Mouse (Mus musculus) gastrocnemius, postnatal 36 days (tissue): ENCODE measurements around the gene Akap13. TPM values are rescaled to one million over a fixed set of nuclear protein-coding genes. Genes with fewer than 3 reads are reported as not detected.

Source experiments
- DNase-seq, 2 experiments: peaks; one replicate each; pipeline ENCODE4 v3.0.0; 2022
- intact Hi-C: fragments of 180-260 bp; cut with DNase I; formaldehyde crosslinking; loops from one replicate; pipeline ENCODE4 v1.15.1; 2025
- total RNA-seq, 2 experiments: library from RNA; stranded (reverse); gene quantifications; 2 replicates each; pipeline ENCODE4 v1.2.3; 2021

Akap13 gene
- total RNA-seq, 2 experiments from 2014 or later = 47.3 to 70.7 TPM

DNA sequence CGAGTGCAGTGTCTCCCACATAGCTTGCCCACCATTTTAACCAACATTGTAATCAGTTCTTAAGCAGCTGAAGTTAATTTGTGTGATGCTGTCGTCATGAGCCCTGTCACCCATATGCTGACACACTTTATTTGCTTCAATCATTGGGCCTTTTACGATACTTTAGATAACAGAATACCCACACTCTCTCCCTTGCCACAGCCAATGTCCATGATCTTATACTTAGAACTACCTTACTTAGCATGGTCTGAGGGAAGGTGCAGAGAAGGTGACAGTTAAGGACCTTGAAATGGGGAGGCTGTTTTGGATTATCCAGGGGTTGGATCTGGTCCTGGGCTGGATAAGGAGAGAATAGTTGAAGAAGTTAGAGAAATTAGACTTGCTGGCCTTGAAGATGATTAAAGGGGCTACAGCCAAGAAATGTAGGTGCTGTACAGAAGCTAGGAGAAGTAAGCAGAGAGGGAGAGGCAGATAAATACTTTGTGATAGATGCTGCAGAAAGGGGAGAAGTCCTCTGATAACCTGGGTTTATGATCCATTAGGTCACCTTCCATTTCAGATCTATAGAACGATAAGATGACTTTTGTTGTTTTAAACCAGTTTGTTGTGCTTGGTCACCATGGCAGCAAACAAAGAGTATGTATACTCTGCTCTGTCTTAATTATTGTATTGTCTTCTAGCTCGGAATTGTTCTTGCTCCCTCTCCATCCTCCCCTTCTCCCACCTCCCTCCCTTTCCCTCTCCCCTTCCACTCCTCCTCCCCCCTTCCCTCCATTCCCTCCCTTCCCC is 53.9 kb downstream of the Akap13 start:
- no peak for DNase-seq
- intact Hi-C loops = no loop called here

DNA sequence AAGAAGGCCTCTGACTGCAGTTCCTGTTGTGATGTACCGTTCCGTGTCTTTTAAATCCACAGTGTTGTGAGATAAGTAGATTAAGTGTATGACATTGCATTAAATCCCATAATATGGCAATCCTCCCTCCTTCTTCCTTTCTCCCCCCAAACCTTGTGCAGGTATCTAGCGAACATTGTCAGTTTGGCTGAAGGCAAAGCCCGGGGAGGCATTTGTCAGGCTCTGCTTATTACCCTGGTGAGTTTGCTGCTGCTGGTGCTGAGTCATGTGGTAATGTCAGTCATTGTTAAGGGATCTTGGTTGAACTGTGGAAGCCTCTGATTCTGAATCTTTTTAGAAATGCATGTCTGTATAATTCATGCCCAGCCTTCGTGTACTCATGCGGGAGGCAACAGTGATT is 60.1 kb downstream of the Akap13 start:
- intact Hi-C loops = no loop called here

GRCm38 (mm10) chr7:75516716-75517619 is 61.6 kb downstream of the Akap13 start:
- intact Hi-C loops = no loop called here
- DNase-seq = no peak

More for the DNA sequence above, 60.1 kb downstream of the Akap13 start:
- DNase-seq = no peak

DNA sequence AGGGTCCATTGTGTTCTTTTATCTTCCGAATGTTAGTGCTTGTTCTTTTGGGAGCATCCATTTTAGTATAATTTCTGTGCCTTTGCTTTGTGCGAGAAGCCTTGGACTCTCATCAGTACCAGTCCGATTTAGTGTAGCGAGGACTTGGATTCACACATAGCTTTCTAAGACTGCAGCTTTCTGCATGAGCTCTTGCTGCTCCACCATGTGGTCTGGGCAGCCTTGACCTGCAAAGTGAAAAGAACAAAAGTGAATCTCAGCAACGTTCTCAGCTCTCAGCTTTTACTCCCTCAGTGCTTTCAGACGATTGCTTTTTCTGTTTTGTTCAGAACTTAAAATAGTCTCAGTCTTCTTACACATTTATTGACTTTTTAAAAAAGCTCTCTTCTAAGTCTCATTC is 65.2 kb downstream of the Akap13 start:
- intact Hi-C loops = no loop called here
- DNase-seq = no peak

DNA sequence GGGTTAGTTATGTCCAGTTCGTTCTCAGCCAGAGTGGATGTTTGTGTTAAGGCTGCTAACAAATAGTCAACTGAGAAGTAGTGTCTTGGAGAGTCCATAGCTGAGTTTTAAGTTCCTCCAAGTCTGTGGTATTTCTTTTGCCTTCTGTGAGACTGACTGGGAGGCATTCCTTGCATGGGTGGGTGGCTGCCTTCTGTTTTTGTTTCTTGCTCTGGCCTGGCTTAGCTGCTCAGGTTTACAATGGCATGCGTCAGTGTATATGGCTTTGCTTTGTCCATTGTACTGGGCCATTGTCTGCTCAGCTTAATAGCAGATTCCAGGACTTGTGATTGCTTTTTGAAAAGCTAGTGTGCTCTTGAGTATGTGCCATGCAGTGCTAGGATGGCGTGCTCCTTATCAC is 65.9 kb downstream of the Akap13 start:
- intact Hi-C loops = no loop called here

DNA sequence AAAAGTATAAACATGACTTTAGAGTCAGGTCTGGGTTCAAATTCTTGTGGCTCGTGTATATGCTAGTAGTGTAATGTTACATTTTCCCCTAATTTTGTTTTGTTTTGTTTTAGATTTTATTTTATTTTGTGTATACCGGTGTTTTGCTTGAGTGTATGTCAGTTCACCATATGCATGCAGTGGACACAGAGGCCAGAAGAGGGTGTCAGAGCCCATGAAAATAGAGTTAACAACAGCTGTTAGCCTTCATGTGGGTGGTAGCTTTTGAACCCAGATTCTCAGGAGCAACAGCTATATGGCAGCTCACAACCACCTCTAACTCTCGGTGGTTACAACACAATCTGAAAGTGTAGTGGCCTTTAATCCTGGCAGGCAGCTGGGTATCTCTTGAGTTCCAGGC is 66.9 kb downstream of the Akap13 start:
- intact Hi-C loops = no loop called here
- DNase-seq = no peak

More for the DNA sequence above, 65.9 kb downstream of the Akap13 start:
- DNase-seq = no peak

GRCm38 (mm10) chr7:75524789-75525569 is 69.6 kb downstream of the Akap13 start:
- intact Hi-C loops = no loop called here

GRCm38 (mm10) chr7:75525716-75526401 is 70.5 kb downstream of the Akap13 start:
- no peak for DNase-seq
- intact Hi-C loops = no loop called here

More at GRCm38 (mm10) chr7:75524789-75525569, 69.6 kb downstream of the Akap13 start:
- no peak for DNase-seq

- intact Hi-C loops = no loop called here
- no peak for DNase-seq
Observed at GRCm38 (mm10) chr7:75528751-75529150, 73.4 kb downstream of the Akap13 start.

- DNase-seq = no peak
- intact Hi-C loops = no loop called here
Observed at GRCm38 (mm10) chr7:75529857-75530437, 74.6 kb downstream of the Akap13 start.

- no peak for DNase-seq
- intact Hi-C loops = no loop called here
Observed at GRCm38 (mm10) chr7:75530642-75531041, 75.3 kb downstream of the Akap13 start.

- intact Hi-C loops = no loop called here
- DNase-seq = no peak
Observed at GRCm38 (mm10) chr7:75533079-75533478, 77.7 kb downstream of the Akap13 start.

- intact Hi-C loops = no loop called here
- no peak for DNase-seq
Observed at GRCm38 (mm10) chr7:75536298-75536697, 81.0 kb downstream of the Akap13 start.

DNA sequence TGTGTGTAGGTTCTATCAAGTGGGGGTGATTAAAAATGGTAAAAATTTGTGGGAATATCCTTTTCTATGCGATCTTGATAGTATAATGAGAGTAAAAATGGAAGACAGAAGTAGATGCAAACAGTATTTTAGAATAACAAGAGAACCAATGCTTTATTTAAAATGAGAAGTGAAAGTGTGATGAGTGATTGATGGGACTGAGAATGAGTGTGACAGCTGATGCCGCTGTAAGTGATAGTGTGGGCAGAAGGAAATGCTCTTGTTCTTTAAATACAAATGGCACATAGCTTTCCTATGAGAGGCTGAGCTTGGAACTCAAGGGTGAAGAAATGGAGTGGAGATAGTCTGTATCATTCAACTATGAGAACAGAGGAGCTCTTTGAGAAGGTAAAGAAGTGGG is 82.2 kb downstream of the Akap13 start:
- no peak for DNase-seq
- intact Hi-C loops = no loop called here

GRCm38 (mm10) chr7:75538513-75538912 is 83.2 kb downstream of the Akap13 start:
- no peak for DNase-seq
- intact Hi-C loops = no loop called here

DNA sequence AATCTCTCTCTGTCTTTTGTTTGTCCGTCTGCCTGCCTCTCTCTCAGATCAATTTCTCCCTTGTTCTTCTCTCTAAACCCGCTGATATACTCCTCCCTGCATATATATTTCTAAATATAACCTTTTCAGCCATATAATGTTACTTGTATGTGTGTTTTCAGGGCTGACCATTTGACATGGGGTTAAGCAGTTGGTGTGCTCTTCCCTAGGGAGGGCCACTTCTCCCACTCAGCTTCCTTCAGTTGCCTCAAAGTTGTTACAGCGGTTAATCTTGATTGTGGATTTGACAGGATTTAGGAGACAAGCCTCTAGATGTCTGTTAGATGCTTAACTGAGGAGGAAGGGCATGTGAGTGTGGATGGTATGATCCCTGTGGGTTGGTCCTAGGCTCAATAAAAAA is 83.8 kb downstream of the Akap13 start:
- DNase-seq = no peak
- intact Hi-C loops = no loop called here

DNA sequence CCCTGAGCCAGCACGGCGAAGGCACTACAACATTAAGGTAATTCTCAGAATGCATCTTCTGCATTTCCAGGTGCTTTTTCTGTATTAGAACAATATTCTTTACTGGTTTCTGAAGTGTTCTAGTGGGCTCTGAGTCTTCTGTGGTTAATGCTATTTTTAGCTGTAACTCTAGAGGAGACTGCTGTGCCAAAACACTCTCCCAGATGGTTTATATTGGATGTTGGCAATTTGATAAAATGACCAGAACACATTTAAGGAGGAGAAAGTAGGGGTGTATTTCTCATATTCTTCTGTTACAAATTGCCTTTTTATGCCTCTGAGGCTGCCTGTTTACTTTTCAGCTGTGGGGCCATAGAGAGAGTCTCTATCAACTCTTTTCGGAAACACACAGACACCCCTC is 94.5 kb downstream of the Akap13 start:
- no peak for DNase-seq
- intact Hi-C loops = no loop called here

DNA sequence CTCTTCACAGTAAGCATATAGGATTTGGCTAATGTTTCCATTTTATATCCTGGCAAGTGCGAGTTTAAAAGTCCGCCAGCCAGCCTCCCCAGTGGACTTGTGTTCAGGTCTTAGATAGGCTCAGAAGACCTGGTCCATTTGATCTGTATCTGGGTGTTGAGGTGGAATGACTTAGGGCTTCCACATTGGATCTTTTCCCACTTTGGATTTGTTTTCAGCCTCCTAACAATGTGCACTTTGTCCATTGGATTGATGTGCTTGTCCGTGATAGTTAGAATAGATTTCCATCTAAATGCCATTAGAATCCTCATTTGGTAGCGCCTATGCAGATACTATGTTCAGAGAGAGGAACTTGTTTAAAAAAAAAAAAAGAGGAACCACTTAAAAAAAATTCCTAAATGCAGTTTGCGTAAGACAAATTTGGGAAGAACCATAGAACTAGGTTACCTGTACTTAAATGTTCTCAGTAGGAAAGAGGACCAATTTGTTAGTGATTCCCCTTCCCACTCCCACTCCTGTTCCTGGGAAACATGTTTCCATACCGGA is 95.5 kb downstream of the Akap13 start:
- DNase-seq = no peak
- intact Hi-C loops = no loop called here

- intact Hi-C loops = no loop called here
Observed at GRCm38 (mm10) chr7:75553002-75553666, 97.8 kb downstream of the Akap13 start.

More at GRCm38 (mm10) chr7:75553002-75553666, 97.8 kb downstream of the Akap13 start:
- DNase-seq = no peak
